8 mouse cellular contexts compared by ENCODE assay signal in genomic region chr2:71958393-71958792, GRCm38 (mm10). TPM values are rescaled to one million over a fixed set of nuclear protein-coding genes. Genes with fewer than 3 reads are reported as not detected.
DNase-seq lines count a peak whose midpoint lies in the region; ATAC-seq and TF ChIP-seq lines count a peak whose summit lies in the region.

No protein-coding gene starts in this region.

- H3K4me2 ChIP-seq in forebrain, embryonic 11.5 days (ENCODE audit: low read depth, low read length, severe bottlenecking) = no peak overlapping the region

- H3K4me3 ChIP-seq in gastrocnemius, adult 2 months = no peak overlapping the region
- no peak overlapping the region for H3K4me3 ChIP-seq in forebrain, embryonic 11.5 days (ENCODE audit: low read depth, low read length)

- H3K9me3 ChIP-seq in forebrain, embryonic 11.5 days (ENCODE audit: control insufficient read depth, low read length) = no peaks in the 10 kb centered on the region

- H3K27ac ChIP-seq in gastrocnemius, adult 2 months = no peak overlapping the region
- no peak overlapping the region for H3K27ac ChIP-seq in forebrain, embryonic 11.5 days (ENCODE audit: low read depth, low read length)

- DNase-seq in kidney, postnatal 10 days = peak; percentile 17
- no peak for DNase-seq in kidney, adult 8-10 months
- DNase-seq in brain, adult 2 months (ENCODE audit: low read depth, low spot score) = peak; percentile 70
- DNase-seq in gastrocnemius, adult 2 months = peak; percentile 72
- DNase-seq in lung, postnatal 36 days = peak; percentile 49
- DNase-seq in forebrain, embryonic 11.5 days (ENCODE audit: low spot score) = no peak
- no peak for DNase-seq in spleen, postnatal 14 days (ENCODE audit: low spot score in 2 of 2)

- intact Hi-C loops in gastrocnemius, adult 2 months (cut with DNase I) = loop anchor here (5.0 kb wide), 1 partner anchor 106 kb away; no protein-coding TSS in a partner anchor

- H3K27me3 ChIP-seq in forebrain, embryonic 11.5 days (ENCODE audit: control insufficient read depth, insufficient read depth, low read length) = no peaks in the 10 kb centered on the region

- H3K9ac ChIP-seq in forebrain, embryonic 11.5 days (ENCODE audit: low read length) = no peak overlapping the region

- no peak for ATAC-seq in erythroblast, adult 5-6 weeks (replicated peaks; ENCODE audit: low FRiP score, poor library complexity, severe bottlenecking)
- no peak for ATAC-seq in forebrain, embryonic 11.5 days (replicated peaks; ENCODE audit: low FRiP score)

- H3K4me1 ChIP-seq in forebrain, embryonic 11.5 days (replicated peaks; ENCODE audit: control insufficient read depth, insufficient read depth, low read length) = no peaks in the 10 kb centered on the region

- H3K36me3 ChIP-seq in forebrain, embryonic 11.5 days (ENCODE audit: control insufficient read depth, insufficient read depth, low read length) = no peaks in the 10 kb centered on the region

- no peak for TF ChIP-seq CTCF in gastrocnemius, adult 2 months (IDR thresholded peaks at IDR 0.05)

- WGBS in forebrain, embryonic 11.5 days = 86% methylated on average over 3 of the region's 3 CpGs

RNA-seq across cellular contexts. Expression of gene Rapgef4, which starts 22.6 kb away (rescaled TPM):
- total RNA-seq in gastrocnemius, adult 2 months (2021) = 1 to 10 TPM; 1.8 to 3.2 TPM
- 4.8 TPM in 1 of 2 replicates, not detected in the other for total RNA-seq in erythroblast, adult 5-6 weeks (2015; ENCODE audit: low replicate concordance)
- not detected in 2 replicates for total RNA-seq in erythroblast, adult 5-6 weeks (2017; ENCODE audit: low replicate concordance)
- polyA plus RNA-seq in forebrain, embryonic 11.5 days (2014; fragmentation: Nextera tagmentation; extraction: Ambion mirVana) = 1.5 and 2.2 TPM in 2 replicates

Comparison
In these comparisons a context has a peak if more than half of its experiments do, and no peak if none do; other contexts are left out.
1. DNase-seq: peak in kidney, postnatal 10 days (single experiment), brain, adult 2 months (single experiment), gastrocnemius, adult 2 months (single experiment) and lung, postnatal 36 days (single experiment); none in kidney, adult 8-10 months (0 of 2), forebrain, embryonic 11.5 days (single experiment) and spleen, postnatal 14 days (0 of 2).